Mouse (Mus musculus): ENCODE data around the gene Itga9. TPM values are rescaled to one million over a fixed set of nuclear protein-coding genes. Genes with fewer than 3 reads are reported as not detected.

Gene Itga9
- polyA plus RNA-seq, 1 experiment from 2014 or later, result 7.4 TPM

GRCm38 (mm10) chr9:118607701-118608401 lies 1.4 kb downstream of the Itga9 start:
- peak overlapping the region; percentile 68; the same call in 1 of the 2 replicates for H3K27ac ChIP-seq
- H3K27me3 ChIP-seq, result peaks cover 8% of the 10 kb centered on the region; the same call in 1 of the 2 replicates
- peaks cover 58% of the 10 kb centered on the region for H3K4me1 ChIP-seq
- peak overlapping the region; percentile 94 for H3K9ac ChIP-seq
- peak overlapping the region; percentile 80 for H3K4me3 ChIP-seq
- no peaks in the 10 kb centered on the region for H3K36me3 ChIP-seq
- ATAC-seq (ENCODE audit: insufficient number of reproducible peaks, insufficient read depth, low FRiP score, low TSS enrichment, low read depth), result no peak
- H3K9me3 ChIP-seq, result no peaks in the 10 kb centered on the region
- 34% methylated on average over 16 of the region's 16 CpGs for WGBS
- peak overlapping the region; percentile 79 for H3K4me2 ChIP-seq

- no peak for ATAC-seq (ENCODE audit: insufficient number of reproducible peaks, insufficient read depth, low FRiP score, low TSS enrichment, low read depth)
- Histone ChIP-seq H3K4me1 (peaks cover 58% of the 10 kb centered on the region), H3K4me3 (no peak overlapping the region), H3K27ac (no peak overlapping the region), H3K9me3 (no peaks in the 10 kb centered on the region), H3K27me3 (peaks cover 8% of the 10 kb centered on the region; the same call in 1 of the 2 replicates), H3K36me3 (no peaks in the 10 kb centered on the region), H3K4me2 (peak overlapping the region; percentile 79), H3K9ac (0 out of 2 replicates have a peak overlapping the region, but pooled peaks have one; percentile 32)
- 56% methylated on average over 4 of the region's 4 CpGs for WGBS
These were observed 2.1 kb downstream of the Itga9 start for GRCm38 (mm10) chr9:118608556-118608955.

- Histone ChIP-seq H3K27me3 (peaks cover 8% of the 10 kb centered on the region; the same call in 1 of the 2 replicates), H3K9ac (no peak overlapping the region), H3K27ac (no peak overlapping the region), H3K4me1 (peaks cover 58% of the 10 kb centered on the region), H3K9me3 (no peaks in the 10 kb centered on the region), H3K4me3 (no peak overlapping the region), H3K36me3 (no peaks in the 10 kb centered on the region), H3K4me2 (peak overlapping the region; percentile 38; the same call in 1 of the 2 replicates)
- 50% methylated on average over 10 of the region's 10 CpGs for WGBS
- ATAC-seq (ENCODE audit: insufficient number of reproducible peaks, insufficient read depth, low FRiP score, low TSS enrichment, low read depth), result no peak
These were observed 3.6 kb downstream of the Itga9 start for GRCm38 (mm10) chr9:118610060-118610459.

DNA sequence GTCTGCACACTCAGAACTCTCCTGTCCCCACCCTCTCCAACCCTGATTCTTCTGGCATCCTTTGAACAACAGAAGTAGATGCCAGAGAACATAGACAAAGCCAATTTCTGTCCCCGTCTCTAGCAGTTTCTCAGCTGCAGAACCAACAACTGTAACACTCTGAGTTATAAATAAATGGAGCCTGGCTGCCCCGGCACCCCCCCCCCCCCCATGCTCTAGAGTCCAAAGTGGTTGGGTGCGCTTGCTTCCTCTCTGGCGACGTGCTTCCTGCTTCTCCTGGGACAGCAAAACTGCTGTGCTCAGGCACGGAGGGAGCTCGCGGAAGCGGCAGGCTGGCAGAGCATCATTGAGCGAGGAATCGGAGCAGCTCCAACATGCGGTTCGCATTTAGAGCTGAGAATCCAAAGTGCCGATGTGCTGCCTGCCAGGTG lies 4.6 kb downstream of the Itga9 start:
- H3K27me3 ChIP-seq, result peaks cover 3% of the 10 kb centered on the region; the same call in 1 of the 2 replicates
- no peak for ATAC-seq (ENCODE audit: insufficient number of reproducible peaks, insufficient read depth, low FRiP score, low TSS enrichment, low read depth)
- peak overlapping the region; percentile 49 for H3K4me2 ChIP-seq
- no peaks in the 10 kb centered on the region for H3K36me3 ChIP-seq
- H3K9me3 ChIP-seq, result no peaks in the 10 kb centered on the region
- peaks cover 56% of the 10 kb centered on the region for H3K4me1 ChIP-seq
- peak overlapping the region; percentile 6; the same call in 1 of the 2 replicates for H3K4me3 ChIP-seq
- H3K27ac ChIP-seq, result no peak overlapping the region
- no peak overlapping the region for H3K9ac ChIP-seq
- 32% methylated on average over 14 of the region's 14 CpGs for WGBS

DNA sequence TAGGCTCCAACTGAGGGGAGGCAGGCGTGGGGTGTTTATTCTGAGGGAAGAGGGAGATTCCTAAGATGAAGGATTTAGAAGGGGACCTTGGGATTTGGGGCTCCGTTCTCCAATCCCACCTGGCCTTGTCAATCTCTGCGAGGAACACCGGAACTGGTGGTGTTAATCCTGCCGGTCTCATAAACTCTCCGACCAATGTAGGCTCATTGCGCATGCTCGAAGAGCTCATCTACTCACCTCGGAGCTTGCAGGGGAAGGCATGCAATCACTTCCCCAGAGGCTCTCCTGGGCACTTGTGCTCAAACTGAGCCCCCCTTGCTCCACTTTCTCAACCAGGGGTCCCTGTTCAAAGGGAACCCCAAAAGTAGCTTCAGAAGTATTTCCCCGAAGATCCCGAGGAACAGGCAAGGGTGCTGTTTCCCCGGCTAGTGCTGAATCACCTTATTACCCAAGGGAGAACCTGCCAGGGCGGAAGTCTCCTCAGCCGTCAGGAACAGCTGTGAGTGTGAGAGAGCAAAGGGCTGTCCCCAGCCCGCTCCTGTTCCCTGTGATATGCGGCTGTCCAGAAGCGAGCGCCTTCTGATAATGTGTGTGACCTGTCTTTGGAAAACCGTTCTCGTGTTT lies 5.6 kb downstream of the Itga9 start:
- no peak for ATAC-seq (ENCODE audit: insufficient number of reproducible peaks, insufficient read depth, low FRiP score, low TSS enrichment, low read depth)
- WGBS, result 52% methylated on average over 20 of the region's 20 CpGs
- no peaks in the 10 kb centered on the region for H3K9me3 ChIP-seq
- no peak overlapping the region for H3K9ac ChIP-seq
- peaks cover 3% of the 10 kb centered on the region; the same call in 1 of the 2 replicates for H3K27me3 ChIP-seq
- H3K36me3 ChIP-seq, result no peaks in the 10 kb centered on the region
- H3K4me2 ChIP-seq, result no peak overlapping the region
- H3K4me1 ChIP-seq, result peaks cover 50% of the 10 kb centered on the region
- H3K4me3 ChIP-seq, result no peak overlapping the region
- no peak overlapping the region for H3K27ac ChIP-seq

GRCm38 (mm10) chr9:118617237-118617636 lies 10.7 kb downstream of the Itga9 start:
- H3K4me2 ChIP-seq, result no peak overlapping the region
- H3K9ac ChIP-seq, result no peak overlapping the region
- WGBS, result 61% methylated on average over 5 of the region's 5 CpGs
- H3K36me3 ChIP-seq, result no peaks in the 10 kb centered on the region
- no peaks in the 10 kb centered on the region for H3K9me3 ChIP-seq
- peaks cover 17% of the 10 kb centered on the region for H3K4me1 ChIP-seq
- H3K27ac ChIP-seq, result no peak overlapping the region
- peaks cover 3% of the 10 kb centered on the region; the same call in 1 of the 2 replicates for H3K27me3 ChIP-seq
- no peak overlapping the region for H3K4me3 ChIP-seq
- ATAC-seq (ENCODE audit: insufficient number of reproducible peaks, insufficient read depth, low FRiP score, low TSS enrichment, low read depth), result no peak

GRCm38 (mm10) chr9:118618732-118619250 lies 12.3 kb downstream of the Itga9 start:
- ATAC-seq (ENCODE audit: insufficient number of reproducible peaks, insufficient read depth, low FRiP score, low TSS enrichment, low read depth), result no peak
- H3K36me3 ChIP-seq, result no peaks in the 10 kb centered on the region
- no peaks in the 10 kb centered on the region for H3K9me3 ChIP-seq
- no peak overlapping the region for H3K4me2 ChIP-seq
- WGBS, result 82% methylated on average over 3 of the region's 3 CpGs
- no peak overlapping the region for H3K9ac ChIP-seq
- H3K4me3 ChIP-seq, result no peak overlapping the region
- no peak overlapping the region for H3K27ac ChIP-seq
- 0 out of 2 replicates have a peak, but pooled peaks cover 4% of the 10 kb centered on the region for H3K27me3 ChIP-seq
- H3K4me1 ChIP-seq, result peaks cover 20% of the 10 kb centered on the region

DNA sequence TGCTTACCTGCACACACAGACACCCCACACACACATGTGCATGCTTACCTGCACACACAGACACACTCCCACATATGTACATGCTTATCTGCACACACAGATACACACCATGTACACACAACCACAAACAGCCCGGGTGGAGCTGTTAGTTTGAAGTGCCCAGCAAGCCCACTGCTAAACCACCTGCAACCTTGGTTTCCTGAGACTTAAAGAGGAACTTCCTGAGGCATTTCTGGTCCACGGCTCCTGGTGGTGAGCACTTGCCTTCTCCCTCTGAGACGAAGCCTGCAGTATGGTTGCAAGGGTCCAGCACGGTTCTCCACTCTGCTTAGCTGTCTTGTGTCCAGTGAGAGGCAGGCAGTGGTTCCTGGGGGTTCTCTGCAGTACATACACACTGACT lies 14.3 kb downstream of the Itga9 start:
- H3K9ac ChIP-seq, result 0 out of 2 replicates have a peak overlapping the region, but pooled peaks have one; percentile 4
- H3K27me3 ChIP-seq, result 0 out of 2 replicates have a peak, but pooled peaks cover 4% of the 10 kb centered on the region
- 44% methylated on average over 4 of the region's 4 CpGs for WGBS
- H3K4me2 ChIP-seq, result no peak overlapping the region
- H3K27ac ChIP-seq, result no peak overlapping the region
- no peaks in the 10 kb centered on the region for H3K9me3 ChIP-seq
- no peaks in the 10 kb centered on the region for H3K36me3 ChIP-seq
- no peak overlapping the region for H3K4me3 ChIP-seq
- ATAC-seq (ENCODE audit: insufficient number of reproducible peaks, insufficient read depth, low FRiP score, low TSS enrichment, low read depth), result no peak
- peaks cover 35% of the 10 kb centered on the region for H3K4me1 ChIP-seq

GRCm38 (mm10) chr9:118621691-118622090 lies 15.2 kb downstream of the Itga9 start:
- no peak overlapping the region for H3K4me3 ChIP-seq
- no peak overlapping the region for H3K9ac ChIP-seq
- H3K4me1 ChIP-seq, result peaks cover 35% of the 10 kb centered on the region
- no peaks in the 10 kb centered on the region for H3K9me3 ChIP-seq
- H3K36me3 ChIP-seq, result no peaks in the 10 kb centered on the region; the same call in 1 of the 2 replicates
- no peak overlapping the region for H3K4me2 ChIP-seq
- H3K27ac ChIP-seq, result no peak overlapping the region
- WGBS, result 87% methylated on average over 6 of the region's 6 CpGs
- no peak for ATAC-seq (ENCODE audit: insufficient number of reproducible peaks, insufficient read depth, low FRiP score, low TSS enrichment, low read depth)
- H3K27me3 ChIP-seq, result 0 out of 2 replicates have a peak, but pooled peaks cover 4% of the 10 kb centered on the region

DNA sequence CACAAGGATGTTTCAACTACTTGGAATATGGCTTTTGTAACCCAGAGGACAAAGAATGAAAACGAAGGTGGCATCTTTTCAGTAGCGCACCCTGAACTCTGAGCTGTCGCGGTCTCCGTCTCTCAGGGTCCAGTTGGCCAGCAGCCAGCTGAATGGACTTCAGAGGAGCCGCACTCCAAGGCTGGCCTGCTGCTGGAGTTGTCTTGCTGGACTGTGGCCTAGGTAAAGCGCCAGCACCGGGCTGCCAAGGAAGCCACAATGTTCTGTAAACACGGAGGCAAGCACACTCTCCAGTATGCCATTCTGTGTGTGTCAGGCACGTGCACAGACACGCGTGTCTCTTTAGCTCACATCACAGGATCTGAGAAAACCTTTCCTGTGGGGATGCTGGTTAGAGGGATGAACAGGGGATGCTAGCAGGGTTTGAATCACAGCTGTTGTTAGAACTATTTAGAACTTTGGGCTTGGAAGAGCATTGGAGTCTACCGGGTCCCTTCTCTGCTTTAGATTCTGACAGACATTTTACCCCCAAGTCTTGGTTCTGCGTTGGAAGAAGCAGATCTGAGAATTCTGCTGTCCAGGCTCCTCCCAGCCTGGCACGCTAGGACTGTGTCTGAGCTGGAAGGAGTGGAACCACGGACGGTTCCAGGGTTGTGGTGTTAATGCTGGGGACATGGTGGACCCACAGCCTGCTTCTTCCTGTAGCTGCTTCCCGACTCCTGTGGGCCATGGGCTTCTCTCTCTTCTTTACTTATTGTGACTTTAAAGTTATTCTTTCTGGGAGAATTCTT lies 16.1 kb downstream of the Itga9 start:
- 82% methylated on average over 18 of the region's 18 CpGs for WGBS
- Histone ChIP-seq H3K9me3 (no peaks in the 10 kb centered on the region), H3K9ac (no peak overlapping the region), H3K4me2 (no peak overlapping the region), H3K4me1 (peaks cover 35% of the 10 kb centered on the region), H3K4me3 (no peak overlapping the region), H3K36me3 (peaks cover 9% of the 10 kb centered on the region), H3K27ac (no peak overlapping the region), H3K27me3 (0 out of 2 replicates have a peak, but pooled peaks cover 4% of the 10 kb centered on the region)
- no peak for ATAC-seq (ENCODE audit: insufficient number of reproducible peaks, insufficient read depth, low FRiP score, low TSS enrichment, low read depth)

DNA sequence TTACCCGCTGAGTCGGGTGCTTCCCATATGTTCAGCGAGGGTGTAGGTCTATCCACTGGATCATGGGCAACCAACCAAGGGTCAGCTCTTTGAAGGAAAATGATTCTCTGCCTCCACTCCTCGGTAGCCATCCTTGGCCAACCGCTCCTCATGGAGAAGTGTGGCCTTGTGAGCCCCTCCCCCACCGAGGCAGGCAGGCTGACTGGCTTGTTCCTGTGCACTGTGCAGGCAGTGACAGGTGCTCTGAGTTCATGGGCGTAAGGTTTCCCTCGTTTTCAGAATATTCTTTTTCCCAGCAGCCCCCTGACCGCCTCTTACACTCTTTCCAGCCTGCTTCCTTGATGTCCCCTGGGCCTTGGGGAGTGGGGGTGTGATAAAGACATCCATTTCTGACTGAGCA lies 17.0 kb downstream of the Itga9 start:
- H3K27ac ChIP-seq, result no peak overlapping the region
- 0 out of 2 replicates have a peak, but pooled peaks cover 4% of the 10 kb centered on the region for H3K27me3 ChIP-seq
- H3K4me1 ChIP-seq, result peaks cover 35% of the 10 kb centered on the region
- H3K4me3 ChIP-seq, result no peak overlapping the region
- no peak for ATAC-seq (ENCODE audit: insufficient number of reproducible peaks, insufficient read depth, low FRiP score, low TSS enrichment, low read depth)
- H3K4me2 ChIP-seq, result no peak overlapping the region
- H3K36me3 ChIP-seq, result peaks cover 18% of the 10 kb centered on the region
- WGBS, result 46% methylated on average over 9 of the region's 9 CpGs
- H3K9me3 ChIP-seq, result no peaks in the 10 kb centered on the region
- H3K9ac ChIP-seq, result no peak overlapping the region

Measured in embryonic facial prominence, embryonic 13.5 days (tissue).